Mouse (Mus musculus): ENCODE measurements around the gene Gm20822.
"Not testable (repeated sequence)": the region's sequence is repeated elsewhere in the genome, so short reads cannot be mapped to it uniquely, and the experiment has no call there.

The Gm20822 gene

DNA sequence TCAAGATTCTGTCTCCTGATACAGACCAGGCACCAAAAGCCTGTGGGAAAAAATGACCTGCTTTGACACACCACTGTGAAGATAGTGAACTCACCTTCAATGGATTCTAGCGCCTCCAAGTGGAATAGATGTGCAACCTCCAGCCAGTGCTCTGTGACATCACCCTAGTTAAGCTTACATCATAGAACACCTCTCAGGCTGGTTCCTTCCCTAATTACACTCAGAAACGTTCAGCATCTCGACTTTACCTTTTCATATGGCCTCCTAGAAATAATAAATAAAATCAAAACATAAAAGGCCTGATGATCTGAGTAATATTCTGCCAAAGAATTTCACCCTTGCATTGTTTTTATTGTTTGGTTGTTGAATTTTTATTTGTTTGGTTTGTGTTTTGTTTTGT is at the start of gene Gm20822:
Gene Gm20822, minus strand, starts transcription at position 101 of the 400 bp plus-strand sequence.
- not testable (repeated sequence) for DNase-seq (ENCODE audit: low read depth, low spot score)
